Mouse (Mus musculus) myocyte (in vitro differentiated cells): Measurements from ENCODE around the gene Adamts18.

Experiments used
- MAX ChIP-seq: IDR thresholded peaks from one replicate; pipeline ENCODE4 v1.6.1; 2011; ENCODE audit warnings: low read depth, mild to moderate bottlenecking, control low read depth
- POLR2A ChIP-seq: IDR thresholded peaks from one replicate; pipeline ENCODE4 v1.6.1; 2011; ENCODE audit warnings: low read depth, mild to moderate bottlenecking, control low read depth, moderate library complexity; ENCODE audit not compliant: insufficient read length

- no peak for TF ChIP-seq POLR2A
- no peak for TF ChIP-seq MAX
Measured at GRCm38 (mm10) chr8:113803830-113804611, 44.5 kb downstream of the Adamts18 start.
